Mouse (Mus musculus) cortical plate, adult 2 months (tissue): ENCODE results near the gene Hapln2.

Source experiments
- CTCF ChIP-seq: fragments of 200-500 bp; IDR thresholded peaks from 2 replicates; pipeline ENCODE4 v1.5.1; 2011; ENCODE audit warnings: mild to moderate bottlenecking, control low read depth, low read length; ENCODE audit not compliant: insufficient read depth; ENCODE audit errors: extremely low read depth
- POLR2A ChIP-seq: fragments of 200-500 bp; IDR thresholded peaks from 2 replicates; pipeline ENCODE4 v1.6.1; 2011; ENCODE audit warnings: mild to moderate bottlenecking, low read length, control low read depth; ENCODE audit not compliant: insufficient read depth; ENCODE audit errors: extremely low read depth

- no peak for TF ChIP-seq CTCF
- TF ChIP-seq POLR2A, result no peak
Measured at GRCm38 (mm10) chr3:87982836-87983601, 44.4 kb downstream of the Hapln2 start.
